Mouse (Mus musculus): ENCODE measurements around the gene Zfp385a.

GRCm38 (mm10) chr15:103289600-103289999 is 50.3 kb downstream of the Zfp385a start:
- TF ChIP-seq EP300 (IDR thresholded peaks at IDR 0.05; ENCODE audit: low read depth) (no peak), CTCF (IDR thresholded peaks at IDR 0.05; ENCODE audit: low read depth) (no peak)

All from liver, postnatal 0 days (tissue).